Mouse (Mus musculus) heart, postnatal 0 days (tissue): ENCODE measurements around the gene Gm27029. TPM values are rescaled to one million over a fixed set of nuclear protein-coding genes. Genes with fewer than 3 reads are reported as not detected.
"Not testable (repeated sequence)": the region's sequence is repeated elsewhere in the genome, so short reads cannot be mapped to it uniquely, and the experiment has no call there.

Source experiments
- ATAC-seq: fragments of 200-750 bp; cut with Nextera tagmentation; 2 replicates; pipeline ENCODE4 v1.8.0; 2017; ENCODE audit warnings: low read depth, moderate number of reproducible peaks, moderate library complexity; ENCODE audit not compliant: insufficient read depth
- DNase-seq: peaks from one replicate; pipeline ENCODE4 v3.0.0-alpha.2; 2016; ENCODE audit warnings: low spot score
- H3K27ac ChIP-seq: fragments of 300-500 bp; sonication (generic); 2 replicates; pipeline ENCODE4 v1.5.1; 2014; ENCODE audit warnings: low read depth, mild to moderate bottlenecking
- H3K27me3 ChIP-seq: fragments of 300-500 bp; sonication (generic); 2 replicates; pipeline ENCODE4 v1.6.1; 2014; ENCODE audit warnings: low read length, mixed read lengths; ENCODE audit not compliant: control insufficient read depth, insufficient read depth
- H3K36me3 ChIP-seq: fragments of 300-500 bp; sonication (generic); replicated peaks from 2 replicates; pipeline ENCODE4 v1.6.1; 2014; ENCODE audit warnings: low read length, mixed read lengths; ENCODE audit not compliant: control insufficient read depth, insufficient read depth
- H3K4me1 ChIP-seq: fragments of 300-500 bp; sonication (generic); 2 replicates; pipeline ENCODE4 v1.6.1; 2014; ENCODE audit warnings: antibody characterized with exemption; ENCODE audit not compliant: control insufficient read depth, insufficient read depth
- H3K4me2 ChIP-seq: fragments of 300-500 bp; sonication (generic); 2 replicates; pipeline ENCODE4 v1.6.1; 2014; ENCODE audit warnings: low read depth, mild to moderate bottlenecking, low read length, moderate library complexity
- H3K4me3 ChIP-seq: fragments of 300-500 bp; sonication (generic); 2 replicates; pipeline ENCODE4 v1.5.1; 2014; ENCODE audit warnings: low read depth, low read length
- H3K9ac ChIP-seq: fragments of 300-500 bp; sonication (generic); replicated peaks from 2 replicates; pipeline ENCODE4 v1.6.1; 2014; ENCODE audit warnings: low read depth, low read length, mixed read lengths
- H3K9me3 ChIP-seq: fragments of 300-500 bp; sonication (generic); replicated peaks from 2 replicates; pipeline ENCODE4 v1.6.1; 2016; ENCODE audit warnings: low read length; ENCODE audit not compliant: control insufficient read depth
- CTCF ChIP-seq: IDR thresholded peaks from 2 replicates; pipeline ENCODE4 v1.5.1; 2016; ENCODE audit warnings: antibody characterized with exemption, control low read depth, low read depth
- EP300 ChIP-seq: IDR thresholded peaks from 2 replicates; pipeline ENCODE4 v1.6.1; 2016; ENCODE audit warnings: antibody characterized with exemption, low read depth
- WGBS: fragments of 180-500 bp; shearing (Covaris S2); extraction: QIAGEN DNeasy Blood & Tissue Kit; methylation state at CpG from one replicate; pipeline ENCODE4 v1.1.7; 2014; 5-methylcytosine and 5-hydroxymethylcytosine counted together
- polyA plus RNA-seq: library from polyadenylated mRNA; unstranded; fragments of >200 nt; fragmentation: Nextera tagmentation; extraction: Ambion mirVana; gene quantifications from 2 replicates; pipeline ENCODE4 v1.2.1, GENCODE M21; 2015
- total RNA-seq: library from RNA; depleted of rRNA; stranded (reverse); fragments of >200 nt; gene quantifications from 2 replicates; pipeline ENCODE4 v1.2.3, GENCODE M21; 2014; ENCODE audit warnings: low replicate concordance

Gene Gm27029
- total and polyA plus RNA-seq, 2 experiments from 2014 or later, result 3.7 to 7.3 TPM

GRCm38 (mm10) chr11:101470206-101470605 lies 45.6 kb upstream of the Gm27029 start:
- no peak for DNase-seq
- Histone ChIP-seq H3K4me1 (0 out of 2 replicates have a peak, but pooled peaks cover 6% of the 10 kb centered on the region), H3K36me3 (no peaks in the 10 kb centered on the region), H3K27ac (no peak overlapping the region), H3K27me3 (no peaks in the 10 kb centered on the region), H3K4me3 (no peak overlapping the region), H3K4me2 (no peak overlapping the region), H3K9ac (no peak overlapping the region), H3K9me3 (no peaks in the 10 kb centered on the region)
- 34% methylated on average over 7 of the region's 7 CpGs for WGBS
- ATAC-seq, result no peak
- TF ChIP-seq CTCF (no peak), EP300 (no peak)

DNA sequence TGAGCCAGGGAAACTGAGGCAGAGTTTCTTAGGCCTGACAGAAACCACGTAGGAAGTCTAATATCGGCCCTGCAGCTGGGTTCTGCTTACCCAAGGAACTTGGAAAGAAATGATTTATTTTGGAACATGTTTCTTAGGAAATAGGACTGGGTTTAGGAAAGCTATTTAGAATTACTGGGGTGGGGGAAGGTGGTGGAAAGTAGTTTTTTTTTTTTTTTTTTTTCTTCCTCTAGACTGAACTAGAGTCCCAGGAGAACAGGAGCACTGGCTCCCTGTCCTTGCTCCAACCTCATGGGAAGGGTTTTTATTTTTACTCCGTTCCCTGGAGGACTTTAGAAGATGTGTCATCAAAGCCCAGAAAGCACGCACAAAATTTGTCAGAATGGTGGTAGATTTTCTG lies 44.6 kb upstream of the Gm27029 start:
- no peak overlapping the region for H3K27ac ChIP-seq

DNA sequence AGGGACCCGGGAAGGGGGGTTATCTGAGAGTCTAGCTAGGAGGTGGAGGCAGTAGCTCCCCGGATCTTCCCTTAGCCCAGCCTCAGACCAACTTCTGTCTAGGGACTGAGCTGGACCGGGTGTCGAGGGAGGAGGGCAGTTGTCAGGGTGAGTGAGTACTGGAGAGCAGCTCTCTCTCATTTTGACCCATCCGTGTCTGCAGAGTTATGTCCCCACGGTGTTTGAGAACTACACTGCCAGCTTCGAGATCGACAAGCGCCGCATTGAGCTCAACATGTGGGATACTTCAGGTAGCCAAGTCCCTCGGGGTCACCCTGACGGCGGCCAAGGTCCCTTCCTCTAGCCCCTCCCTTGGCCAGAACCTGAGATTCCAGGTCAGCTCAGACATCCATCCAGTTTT lies 44.1 kb upstream of the Gm27029 start:
- no peak for DNase-seq
- Histone ChIP-seq H3K9ac (peak overlapping the region; percentile 54), H3K4me2 (peak overlapping the region; percentile 86), H3K27me3 (no peaks in the 10 kb centered on the region), H3K36me3 (no peaks in the 10 kb centered on the region), H3K9me3 (no peaks in the 10 kb centered on the region), H3K4me1 (0 out of 2 replicates have a peak, but pooled peaks cover 6% of the 10 kb centered on the region), H3K4me3 (peak overlapping the region; percentile 65), H3K27ac (no peak overlapping the region)
- ATAC-seq, result no peak
- TF ChIP-seq EP300, result no peak
- no peak for TF ChIP-seq CTCF
- 12% methylated on average over 13 of the region's 13 CpGs for WGBS

More for the DNA sequence above, 44.6 kb upstream of the Gm27029 start:
- TF ChIP-seq EP300 (no peak), CTCF (no peak)
- Histone ChIP-seq H3K4me3 (no peak overlapping the region), H3K9ac (no peak overlapping the region), H3K4me2 (peak overlapping the region; percentile 86; the same call in 1 of the 2 replicates), H3K9me3 (no peaks in the 10 kb centered on the region), H3K4me1 (0 out of 2 replicates have a peak, but pooled peaks cover 6% of the 10 kb centered on the region), H3K27me3 (no peaks in the 10 kb centered on the region), H3K36me3 (no peaks in the 10 kb centered on the region)
- WGBS, result 51% methylated on average over 4 of the region's 4 CpGs
- no peak for ATAC-seq
- DNase-seq, result no peak

DNA sequence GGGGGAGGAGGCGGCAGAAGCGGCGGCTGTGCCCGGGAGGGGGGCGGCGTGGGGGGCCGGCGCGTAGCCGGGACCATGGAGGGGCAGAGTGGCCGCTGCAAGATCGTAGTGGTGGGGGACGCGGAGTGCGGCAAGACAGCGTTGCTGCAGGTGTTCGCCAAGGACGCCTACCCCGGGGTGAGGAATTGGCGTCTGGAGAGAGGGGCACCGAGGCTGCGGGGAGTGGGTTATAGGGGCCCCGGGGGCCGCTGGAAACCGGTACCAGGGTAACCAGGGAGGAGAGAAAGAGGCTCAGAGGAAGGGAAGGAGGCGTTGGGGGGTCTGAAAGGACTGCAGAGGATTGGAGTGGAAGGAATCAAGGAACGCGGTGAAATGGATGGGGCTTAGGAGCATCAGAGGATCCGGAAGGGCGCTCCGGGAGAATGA lies 43.7 kb upstream of the Gm27029 start:
- peak overlapping the region; percentile 86 for H3K4me2 ChIP-seq
- TF ChIP-seq EP300 (no peak), CTCF (no peak)
- 0 out of 2 replicates have a peak, but pooled peaks cover 6% of the 10 kb centered on the region for H3K4me1 ChIP-seq
- DNase-seq, result no peak
- H3K4me3 ChIP-seq, result peak overlapping the region; percentile 65
- H3K9me3 ChIP-seq, result no peaks in the 10 kb centered on the region
- H3K36me3 ChIP-seq, result no peaks in the 10 kb centered on the region
- peak overlapping the region; percentile 54 for H3K9ac ChIP-seq
- no peak overlapping the region for H3K27ac ChIP-seq
- WGBS, result 0% methylated on average over 24 of the region's 31 CpGs
- ATAC-seq, result no peak
- no peaks in the 10 kb centered on the region for H3K27me3 ChIP-seq

GRCm38 (mm10) chr11:101467477-101468262 lies 43.1 kb upstream of the Gm27029 start:
- H3K27me3 ChIP-seq, result no peaks in the 10 kb centered on the region
- 0 out of 2 replicates have a peak, but pooled peaks cover 6% of the 10 kb centered on the region for H3K4me1 ChIP-seq
- TF ChIP-seq CTCF, result peak; percentile 54
- TF ChIP-seq EP300, result no peak
- 2% methylated on average over 48 of the region's 54 CpGs for WGBS
- no peaks in the 10 kb centered on the region for H3K9me3 ChIP-seq
- DNase-seq (peak; percentile 73), ATAC-seq (peak; percentile 69)
- H3K4me3 ChIP-seq, result peak overlapping the region; percentile 65
- H3K27ac ChIP-seq, result no peak overlapping the region
- H3K36me3 ChIP-seq, result peaks cover 2% of the 10 kb centered on the region; the same call in 1 of the 2 replicates
- peak overlapping the region; percentile 54 for H3K9ac ChIP-seq
- peak overlapping the region; percentile 86 for H3K4me2 ChIP-seq

DNA sequence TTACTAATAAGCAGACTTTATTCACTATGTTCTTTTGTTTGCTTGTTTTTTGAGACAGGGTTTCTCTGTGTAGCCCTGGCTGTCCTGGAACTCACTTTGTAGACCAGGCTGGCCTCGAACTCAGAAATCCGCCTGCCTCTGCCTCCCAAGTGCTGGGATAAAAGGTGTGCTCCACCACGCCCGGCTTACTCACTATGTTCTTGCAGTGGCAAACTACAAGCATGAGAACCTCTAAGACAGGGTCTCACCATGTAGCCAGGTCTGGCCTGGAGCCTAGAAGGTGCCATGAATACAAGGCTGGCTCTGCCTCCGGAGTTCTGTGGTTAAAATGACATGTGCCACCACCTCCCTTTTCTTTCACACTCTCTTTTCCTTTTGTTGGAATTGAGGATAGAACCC lies 42.0 kb upstream of the Gm27029 start:
- peak overlapping the region; percentile 73 for H3K4me3 ChIP-seq
- H3K9me3 ChIP-seq, DNase-seq, H3K27me3 ChIP-seq, ATAC-seq, H3K27ac ChIP-seq, H3K4me1 ChIP-seq: not testable (repeated sequence)
- H3K4me2 ChIP-seq, result peak overlapping the region; percentile 89
- WGBS, result 49% methylated on average over 5 of the region's 5 CpGs
- peak overlapping the region; percentile 62; the same call in 1 of the 2 replicates for H3K9ac ChIP-seq
- H3K36me3 ChIP-seq, result peaks cover 13% of the 10 kb centered on the region
